Mouse (Mus musculus) bone marrow macrophage, adult 2 months (primary cell): ENCODE data around the gene Ptgfrn.

Experiments
- CTCF ChIP-seq: IDR thresholded peaks from 2 replicates; pipeline ENCODE4 v1.5.1; 2012; ENCODE audit warnings: low read depth, mild to moderate bottlenecking, low read length, moderate library complexity
- POLR2A ChIP-seq: IDR thresholded peaks from 2 replicates; pipeline ENCODE4 v1.6.1; 2012; ENCODE audit warnings: mild to moderate bottlenecking, low read depth, low read length, borderline replicate concordance

DNA sequence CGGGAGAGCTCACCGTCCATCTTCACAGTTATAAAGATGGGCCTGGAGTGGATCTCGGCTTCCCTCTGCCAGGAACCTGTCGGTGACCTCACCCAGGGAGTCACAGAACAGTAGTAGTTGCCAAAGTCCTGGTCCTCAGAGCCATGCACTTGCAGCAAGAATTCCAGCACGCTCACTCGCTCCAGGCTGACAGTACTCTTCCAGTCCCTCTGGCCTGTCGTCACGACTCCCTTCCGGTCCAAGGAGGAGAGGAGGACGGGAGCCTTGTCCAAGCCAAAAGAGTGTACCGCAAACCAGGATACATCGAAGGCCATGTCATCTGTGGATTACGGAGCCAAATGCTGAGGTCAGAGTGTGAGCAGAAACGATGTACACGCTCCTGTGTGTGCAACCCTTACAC is 64.6 kb downstream of the Ptgfrn start:
- no peak for TF ChIP-seq POLR2A
- no peak for TF ChIP-seq CTCF
